8 mouse cellular contexts compared by ENCODE assay signal in the genomic region with DNA sequence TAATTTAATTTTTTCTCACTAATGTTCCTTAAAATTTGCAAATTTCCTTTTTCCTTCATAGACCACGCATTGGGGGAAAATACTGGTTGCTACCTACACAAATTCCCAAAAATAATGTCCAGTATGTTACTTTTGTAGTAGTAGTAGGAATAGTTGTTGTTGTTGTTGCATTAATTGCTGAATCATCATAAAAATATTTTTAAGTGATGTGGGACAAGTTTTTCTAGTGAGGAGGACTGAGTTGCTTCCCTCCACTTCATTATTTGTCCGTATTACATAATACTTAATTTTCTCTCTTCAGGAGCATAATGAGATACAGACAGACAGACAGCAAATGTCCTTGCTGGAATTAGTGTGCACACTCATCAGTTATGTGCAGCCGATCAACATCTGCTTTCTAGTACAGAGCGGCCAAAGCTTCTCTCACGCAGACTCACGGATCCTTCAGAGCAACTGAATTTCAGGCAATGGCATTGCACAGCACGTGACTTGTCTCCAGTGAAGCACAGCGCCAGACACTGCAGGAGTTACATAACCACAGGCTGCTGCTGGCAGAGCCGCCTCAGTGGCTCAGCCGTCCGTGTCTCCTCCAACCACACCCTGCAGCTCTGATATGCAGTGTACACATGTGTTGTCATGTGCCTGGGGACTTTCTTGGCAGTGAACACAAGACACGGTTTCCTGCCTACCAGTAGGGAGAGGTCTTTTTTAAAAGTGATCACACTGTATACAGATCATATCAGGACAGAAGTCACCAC.
A peak's percentile ranks its signal among the peaks of the same experiment; 100 is the strongest.
DNase-seq lines count a peak whose midpoint lies in the region; ATAC-seq and TF ChIP-seq lines count a peak whose summit lies in the region.

No protein-coding gene starts in this region.

- peak; percentile 76; the same call in 1 of the 2 replicates for ATAC-seq in heart, embryonic 12.5 days (ENCODE audit: insufficient number of reproducible peaks, low FRiP score)
- ATAC-seq in kidney, postnatal 0 days (replicated peaks; ENCODE audit: low FRiP score, low read depth) = peak; percentile 96
- ATAC-seq in liver, embryonic 12.5 days = peak; percentile 87
- peak; percentile 84 for ATAC-seq in stomach, embryonic 15.5 days (ENCODE audit: insufficient read depth, low FRiP score, low read depth)

- no peak overlapping the region for H3K9ac ChIP-seq in heart, embryonic 12.5 days
- no peak overlapping the region for H3K9ac ChIP-seq in kidney, postnatal 0 days (ENCODE audit: low read depth, low read length)
- no peak overlapping the region for H3K9ac ChIP-seq in liver, embryonic 12.5 days
- H3K9ac ChIP-seq in stomach, embryonic 15.5 days = no peak overlapping the region

- H3K4me1 ChIP-seq in heart, embryonic 10.5 days = peaks cover 4% of the 10 kb centered on the region
- H3K4me1 ChIP-seq in heart, embryonic 12.5 days (replicated peaks) = peaks cover 13% of the 10 kb centered on the region; the same call in 1 of the 2 replicates
- no peaks in the 10 kb centered on the region for H3K4me1 ChIP-seq in kidney, postnatal 0 days (replicated peaks; ENCODE audit: insufficient read depth, low read length)
- H3K4me1 ChIP-seq in liver, embryonic 12.5 days = peaks cover 9% of the 10 kb centered on the region; the same call in 1 of the 2 replicates
- H3K4me1 ChIP-seq in stomach, embryonic 15.5 days = peaks cover 5% of the 10 kb centered on the region; the same call in 1 of the 2 replicates

- H3K27ac ChIP-seq in heart, embryonic 10.5 days = no peak overlapping the region
- H3K27ac ChIP-seq in heart, embryonic 12.5 days (ENCODE audit: poor library complexity, severe bottlenecking) = no peak overlapping the region
- H3K27ac ChIP-seq in kidney, postnatal 0 days = no peak overlapping the region
- no peak overlapping the region for H3K27ac ChIP-seq in liver, embryonic 12.5 days
- 0 out of 2 replicates have a peak overlapping the region, but pooled peaks have one; percentile 42 for H3K27ac ChIP-seq in stomach, embryonic 15.5 days

- H3K36me3 ChIP-seq in heart, embryonic 10.5 days = 0 out of 2 replicates have a peak, but pooled peaks cover 7% of the 10 kb centered on the region
- peaks cover 21% of the 10 kb centered on the region for H3K36me3 ChIP-seq in heart, embryonic 12.5 days
- no peaks in the 10 kb centered on the region for H3K36me3 ChIP-seq in kidney, postnatal 0 days (ENCODE audit: insufficient read depth, low read length)
- H3K36me3 ChIP-seq in liver, embryonic 12.5 days = no peaks in the 10 kb centered on the region
- no peaks in the 10 kb centered on the region for H3K36me3 ChIP-seq in myocyte (ENCODE audit: control insufficient read depth, insufficient read depth)
- 0 out of 2 replicates have a peak, but pooled peaks cover 3% of the 10 kb centered on the region for H3K36me3 ChIP-seq in stomach, embryonic 15.5 days

- H3K4me3 ChIP-seq in heart, embryonic 10.5 days = no peak overlapping the region
- H3K4me3 ChIP-seq in heart, embryonic 12.5 days = no peak overlapping the region
- H3K4me3 ChIP-seq in kidney, postnatal 0 days (replicated peaks; ENCODE audit: low read depth, low read length) = no peak overlapping the region
- H3K4me3 ChIP-seq in liver, embryonic 12.5 days = no peak overlapping the region
- no peak overlapping the region for H3K4me3 ChIP-seq in myocyte
- H3K4me3 ChIP-seq in stomach, embryonic 15.5 days (replicated peaks) = no peak overlapping the region

- H3ac ChIP-seq in myocyte (ENCODE audit: control insufficient read depth, insufficient read length) = no peak overlapping the region

- no peaks in the 10 kb centered on the region for H3K27me3 ChIP-seq in heart, embryonic 10.5 days (ENCODE audit: insufficient read depth, poor library complexity, severe bottlenecking)
- H3K27me3 ChIP-seq in heart, embryonic 12.5 days (replicated peaks) = no peaks in the 10 kb centered on the region
- no peaks in the 10 kb centered on the region for H3K27me3 ChIP-seq in kidney, postnatal 0 days (ENCODE audit: insufficient read depth, low read length)
- H3K27me3 ChIP-seq in liver, embryonic 12.5 days (replicated peaks) = no peaks in the 10 kb centered on the region
- H3K27me3 ChIP-seq in myocyte (ENCODE audit: control insufficient read depth, insufficient read depth, insufficient read length) = no peaks in the 10 kb centered on the region
- H3K27me3 ChIP-seq in stomach, embryonic 15.5 days (replicated peaks) = no peaks in the 10 kb centered on the region

- no peak overlapping the region for H3K4me2 ChIP-seq in heart, embryonic 12.5 days
- no peak overlapping the region for H3K4me2 ChIP-seq in kidney, postnatal 0 days (ENCODE audit: low read length)
- H3K4me2 ChIP-seq in liver, embryonic 12.5 days = no peak overlapping the region
- peak overlapping the region; percentile 37 for H3K4me2 ChIP-seq in myocyte (ENCODE audit: low read depth)
- no peak overlapping the region for H3K4me2 ChIP-seq in stomach, embryonic 15.5 days

- H3K9me3 ChIP-seq in heart, embryonic 10.5 days = no peaks in the 10 kb centered on the region
- H3K9me3 ChIP-seq in heart, embryonic 12.5 days (replicated peaks) = no peaks in the 10 kb centered on the region; the same call in 1 of the 2 replicates
- no peaks in the 10 kb centered on the region for H3K9me3 ChIP-seq in kidney, postnatal 0 days (replicated peaks; ENCODE audit: low read length)
- no peaks in the 10 kb centered on the region; the same call in 1 of the 2 replicates for H3K9me3 ChIP-seq in liver, embryonic 12.5 days (replicated peaks)
- no peaks in the 10 kb centered on the region for H3K9me3 ChIP-seq in stomach, embryonic 15.5 days

- TF ChIP-seq POLR2A in myocyte (IDR thresholded peaks at IDR 0.05; ENCODE audit: insufficient read length, low read depth) = no peak

- DNase-seq in heart, adult 11 months = peak; percentile 100
- no peak for DNase-seq in heart, embryonic 10.5 days (ENCODE audit: low spot score)
- DNase-seq in cerebellum, postnatal 25 days = peak; percentile 81 to 82
- DNase-seq in kidney, postnatal 0 days (ENCODE audit: low spot score) = peak; percentile 82

- TF ChIP-seq CTCF in kidney, postnatal 0 days (IDR thresholded peaks at IDR 0.05; ENCODE audit: low read depth) = peak; percentile 20; the same call in 1 of the 2 replicates

- H3K79me2 ChIP-seq in myocyte (ENCODE audit: control insufficient read depth, insufficient read depth) = no peaks in the 10 kb centered on the region

- 74% methylated on average over 12 of the region's 12 CpGs for WGBS in heart, embryonic 10.5 days
- 68% methylated on average over 12 of the region's 12 CpGs for WGBS in heart, embryonic 12.5 days
- 42% methylated on average over 12 of the region's 12 CpGs for WGBS in kidney, postnatal 0 days
- WGBS in liver, embryonic 12.5 days (ENCODE audit: insufficient replicate concordance) = 51% methylated on average over 12 of the region's 12 CpGs
- WGBS in stomach, embryonic 15.5 days = 51% methylated on average over 12 of the region's 12 CpGs

TF ChIP-seq in myocyte, 11 proteins besides CTCF, POLR2A, EP300 and RAD21:
- TF ChIP-seq MYOG (IDR thresholded peaks at IDR 0.05; ENCODE audit: control insufficient read depth in 1 of 3, insufficient read depth in 1 of 3, insufficient read length in 2 of 3, low read depth in 2 of 3) (peak in 1 of 3 experiments; percentile 65), USF1 (IDR thresholded peaks at IDR 0.05; ENCODE audit: low read depth) (peak; percentile 83), MYOD1 (IDR thresholded peaks at IDR 0.05; ENCODE audit: control insufficient read depth in 1 of 3, insufficient read length in 2 of 3, low read depth in 2 of 3) (peak in 2 of 3 experiments; percentile 13 to 24), REST (IDR thresholded peaks at IDR 0.05; ENCODE audit: insufficient read depth, insufficient read length) (no peak)
